Mouse (Mus musculus) ES-E14 (cell line): ENCODE measurements around the gene Polr2l. TPM values are rescaled to one million over a fixed set of nuclear protein-coding genes. Genes with fewer than 3 reads are reported as not detected.

Experiments used
- DNase-seq: peaks from one replicate; pipeline ENCODE4 v3.0.0-alpha.2; 2013; ENCODE audit warnings: low read depth, low spot score
- H3K27ac ChIP-seq: 2 replicates; pipeline ENCODE4 v1.5.1; 2012; ENCODE audit warnings: low read depth, mild to moderate bottlenecking, low read length, moderate library complexity, mixed read lengths; ENCODE audit not compliant: poor library complexity, insufficient read depth, severe bottlenecking
- H3K36me3 ChIP-seq: 2 replicates; pipeline ENCODE4 v1.6.1; 2012; ENCODE audit warnings: mild to moderate bottlenecking, low read length, moderate library complexity, mixed read lengths; ENCODE audit not compliant: control insufficient read depth, poor library complexity, insufficient read depth, severe bottlenecking
- H3K4me1 ChIP-seq, 2 experiments: fragments of 150-350 bp in 1 of 2; sonication (generic) in 1 of 2; 2 replicates each; pipeline ENCODE4 v1.6.1; 2012; ENCODE audit warnings: low read length in 2 of 2, mild to moderate bottlenecking in 1 of 2, mixed read lengths in 1 of 2; ENCODE audit not compliant: control insufficient read depth in 2 of 2, insufficient read depth in 2 of 2, poor library complexity in 1 of 2
- H3K4me3 ChIP-seq, 2 experiments: fragments of 150-350 bp in 1 of 2; sonication (generic) in 1 of 2; 2 replicates each; pipeline ENCODE4 v1.5.1; 2012; ENCODE audit warnings: low read length in 2 of 2, low read depth in 1 of 2, mild to moderate bottlenecking in 1 of 2, mixed read lengths in 1 of 2; ENCODE audit not compliant: insufficient read depth in 1 of 2, poor library complexity in 1 of 2, severe bottlenecking in 1 of 2
- H3K9ac ChIP-seq: 2 replicates; pipeline ENCODE4 v1.6.1; 2012; ENCODE audit warnings: low read depth, mild to moderate bottlenecking, low read length, mixed read lengths; ENCODE audit not compliant: poor library complexity, insufficient read depth, severe bottlenecking
- H3K9me3 ChIP-seq: fragments of 150-350 bp; sonication (generic); 2 replicates; pipeline ENCODE4 v1.6.1; 2012; ENCODE audit warnings: low read depth, mild to moderate bottlenecking, low read length; ENCODE audit not compliant: control insufficient read depth, insufficient read depth
- CHD2 ChIP-seq: IDR thresholded peaks from 2 replicates; pipeline ENCODE4 v1.6.1; 2014; ENCODE audit warnings: mild to moderate bottlenecking, low read depth, low read length, inconsistent platforms
- HCFC1 ChIP-seq: IDR thresholded peaks from 2 replicates; pipeline ENCODE4 v1.6.1; 2012; ENCODE audit warnings: low read length, inconsistent platforms, borderline replicate concordance; ENCODE audit not compliant: insufficient read depth
- MAFK ChIP-seq: IDR thresholded peaks from 2 replicates; pipeline ENCODE4 v1.6.1; 2014; ENCODE audit warnings: mild to moderate bottlenecking, low read depth, low read length, inconsistent platforms; ENCODE audit not compliant: insufficient read depth
- ZC3H11A ChIP-seq: IDR thresholded peaks from 2 replicates; pipeline ENCODE4 v1.6.1; 2012; ENCODE audit warnings: low read depth, mild to moderate bottlenecking, inconsistent platforms, low read length, borderline replicate concordance
- ZNF384 ChIP-seq: IDR thresholded peaks from 2 replicates; pipeline ENCODE4 v1.6.1; 2012; ENCODE audit warnings: low read depth, low read length, inconsistent platforms
- in situ Hi-C, 2 experiments: fragments of 600-800 bp; cut with MboI; formaldehyde crosslinking; loops; one replicate each; pipeline ENCODE4 v1.15.1; 2025; ENCODE audit warnings: low sequenced_read_pairs in 2 of 2, inconsistent platforms in 1 of 2; ENCODE audit not compliant: unreplicated experiment in 2 of 2
- total RNA-seq: library from RNA; depleted of rRNA; stranded (reverse); fragments of 300-350 nt; gene quantifications from 2 replicates; pipeline ENCODE4 v1.2.3, GENCODE M21; 2012

The Polr2l gene
- total RNA-seq, 1 experiment: 120 TPM

GRCm38 (mm10) chr7:141455610-141456314 lies 19.2 kb downstream of the Polr2l start:
- no peaks in the 10 kb centered on the region for H3K9me3 ChIP-seq
- in situ Hi-C loops: no loop called here
- no peak for DNase-seq
- peaks cover 13% of the 10 kb centered on the region for H3K36me3 ChIP-seq
- H3K9ac ChIP-seq: peak overlapping the region; percentile 74
- peak overlapping the region; percentile 68 to 91 for H3K4me3 ChIP-seq
- H3K4me1 ChIP-seq: peaks cover 0 to 26% of the 10 kb centered on the region in 2 experiments; a peak in 3 of 4 replicates
- TF ChIP-seq ZC3H11A (no peak), ZNF384 (no peak), HCFC1 (no peak), MAFK (no peak), CHD2 (no peak)
- H3K27ac ChIP-seq: no peak overlapping the region

GRCm38 (mm10) chr7:141454967-141455551 lies 19.9 kb downstream of the Polr2l start, which contains the start of gene Pnpla2:
TSS of gene Pnpla2 (plus strand) at chr7:141455198.
- Histone ChIP-seq H3K9ac (peak within 1 kb of the TSS; percentile 74), H3K4me3 (peak within 1 kb of the TSS; percentile 68 to 91), H3K27ac (no peak within 1 kb of the TSS), H3K4me1 (peaks cover 0 to 20% of the 10 kb centered on the region in 2 experiments; a peak in 2 of 4 replicates), H3K36me3 (peaks cover 18% of the 10 kb centered on the region), H3K9me3 (no peaks in the 10 kb centered on the region)
- TF ChIP-seq HCFC1: no peak; the same call in 1 of the 2 replicates
- TF ChIP-seq CHD2: no peak
- no peak for TF ChIP-seq ZNF384
- no peak for TF ChIP-seq ZC3H11A
- no peak for TF ChIP-seq MAFK
- peak; percentile 95 for DNase-seq
- in situ Hi-C loops: no loop called here

GRCm38 (mm10) chr7:141453636-141454035 lies 21.3 kb downstream of the Polr2l start:
- in situ Hi-C loops: no loop called here
- no peak overlapping the region for H3K27ac ChIP-seq
- peaks cover 29% of the 10 kb centered on the region for H3K36me3 ChIP-seq
- H3K4me1 ChIP-seq: peaks cover 0 to 11% of the 10 kb centered on the region in 2 experiments; a peak in 1 of 4 replicates
- H3K9me3 ChIP-seq: no peaks in the 10 kb centered on the region
- no peak for TF ChIP-seq ZNF384
- TF ChIP-seq ZC3H11A: no peak
- no peak for TF ChIP-seq MAFK
- TF ChIP-seq CHD2: no peak
- no peak for TF ChIP-seq HCFC1
- no peak overlapping the region for H3K9ac ChIP-seq
- DNase-seq: no peak
- H3K4me3 ChIP-seq: no peak overlapping the region

GRCm38 (mm10) chr7:141451928-141452327 lies 23.0 kb downstream of the Polr2l start:
- no peak for TF ChIP-seq ZC3H11A
- no peak for TF ChIP-seq HCFC1
- no peak for TF ChIP-seq CHD2
- TF ChIP-seq ZNF384: no peak
- no peak for TF ChIP-seq MAFK
- in situ Hi-C loops: no loop called here

More at GRCm38 (mm10) chr7:141451928-141452327, 23.0 kb downstream of the Polr2l start:
- no peak for DNase-seq
- H3K27ac ChIP-seq: no peak overlapping the region
- H3K4me3 ChIP-seq: no peak overlapping the region
- H3K36me3 ChIP-seq: peaks cover 36% of the 10 kb centered on the region
- peaks cover 0 to 11% of the 10 kb centered on the region in 2 experiments; a peak in 1 of 4 replicates for H3K4me1 ChIP-seq
- no peaks in the 10 kb centered on the region for H3K9me3 ChIP-seq
- H3K9ac ChIP-seq: no peak overlapping the region
